Mouse (Mus musculus): ENCODE data around the gene Agpat3.
"Not testable (repeated sequence)": the region's sequence is repeated elsewhere in the genome, so short reads cannot be mapped to it uniquely, and the experiment has no call there.

Agpat3 gene

GRCm38 (mm10) chr10:78361951-78362350 lies 9.7 kb upstream of the Agpat3 start:
- DNase-seq (ENCODE audit: low spot score): peak; percentile 29

GRCm38 (mm10) chr10:78360290-78360711 lies 8.0 kb upstream of the Agpat3 start:
- no peak for DNase-seq (ENCODE audit: low spot score)

- not testable (repeated sequence) for DNase-seq (ENCODE audit: low spot score)
These were observed 6.7 kb upstream of the Agpat3 start for GRCm38 (mm10) chr10:78358999-78359398.

- no peak for DNase-seq (ENCODE audit: low spot score)
These were observed 6.0 kb upstream of the Agpat3 start for GRCm38 (mm10) chr10:78358266-78358665.

- no peak for DNase-seq (ENCODE audit: low spot score)
These were observed 5.5 kb upstream of the Agpat3 start for GRCm38 (mm10) chr10:78357742-78358141.

DNA sequence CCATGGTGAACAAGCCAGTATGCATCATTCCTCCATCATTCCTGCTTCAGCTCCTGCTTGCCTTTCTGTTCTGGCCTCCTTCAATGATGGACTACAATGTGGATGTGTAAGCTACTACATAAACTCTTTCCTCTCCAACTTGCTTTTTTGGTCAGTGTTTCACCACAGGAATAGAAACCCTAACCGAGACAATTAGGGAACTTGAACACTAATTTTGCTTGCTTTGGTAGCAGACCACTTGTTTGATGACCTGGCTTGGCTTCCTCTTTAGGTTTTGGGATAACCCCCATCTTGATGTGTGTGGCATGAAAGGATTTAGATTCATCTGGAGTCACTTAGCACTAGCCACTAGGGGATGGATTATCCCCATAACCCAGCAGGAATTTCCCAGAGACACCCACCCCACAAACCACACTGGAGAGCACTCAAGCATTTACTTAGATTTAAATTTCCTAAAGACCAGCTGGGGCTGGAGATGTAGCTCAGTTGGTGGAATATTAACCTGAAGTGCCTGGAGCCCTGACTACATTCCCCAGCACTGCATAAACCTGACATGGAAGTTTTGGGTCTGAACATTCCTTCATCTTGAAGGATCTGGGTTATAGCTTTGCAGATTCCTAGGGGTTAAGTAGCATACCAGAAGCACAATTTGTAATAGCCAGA lies 3.8 kb upstream of the Agpat3 start:
- DNase-seq (ENCODE audit: low spot score): no peak

GRCm38 (mm10) chr10:78353196-78353595 lies 907 bp upstream of the Agpat3 start:
- no peak for DNase-seq (ENCODE audit: low spot score)

GRCm38 (mm10) chr10:78352666-78353030 lies 359 bp upstream of the Agpat3 start:
- DNase-seq (ENCODE audit: low spot score): no peak

DNA sequence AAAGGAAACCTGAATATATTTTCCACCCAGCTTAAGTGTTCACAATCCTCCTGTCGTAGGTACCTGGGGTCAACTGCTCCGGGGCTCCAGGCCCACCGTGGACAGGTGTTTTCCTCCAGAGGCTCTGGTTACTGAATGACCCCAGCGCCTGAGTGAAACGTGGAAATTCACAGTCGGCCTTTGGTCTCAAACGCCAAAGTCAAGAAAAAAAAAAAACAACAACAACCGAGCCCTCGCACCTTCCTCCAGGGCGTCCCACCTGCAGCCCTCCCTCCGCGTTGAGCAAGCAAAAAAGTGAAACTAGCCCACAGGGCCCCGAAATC lies 764 bp downstream of the Agpat3 start:
- no peak for DNase-seq (ENCODE audit: low spot score)

DNA sequence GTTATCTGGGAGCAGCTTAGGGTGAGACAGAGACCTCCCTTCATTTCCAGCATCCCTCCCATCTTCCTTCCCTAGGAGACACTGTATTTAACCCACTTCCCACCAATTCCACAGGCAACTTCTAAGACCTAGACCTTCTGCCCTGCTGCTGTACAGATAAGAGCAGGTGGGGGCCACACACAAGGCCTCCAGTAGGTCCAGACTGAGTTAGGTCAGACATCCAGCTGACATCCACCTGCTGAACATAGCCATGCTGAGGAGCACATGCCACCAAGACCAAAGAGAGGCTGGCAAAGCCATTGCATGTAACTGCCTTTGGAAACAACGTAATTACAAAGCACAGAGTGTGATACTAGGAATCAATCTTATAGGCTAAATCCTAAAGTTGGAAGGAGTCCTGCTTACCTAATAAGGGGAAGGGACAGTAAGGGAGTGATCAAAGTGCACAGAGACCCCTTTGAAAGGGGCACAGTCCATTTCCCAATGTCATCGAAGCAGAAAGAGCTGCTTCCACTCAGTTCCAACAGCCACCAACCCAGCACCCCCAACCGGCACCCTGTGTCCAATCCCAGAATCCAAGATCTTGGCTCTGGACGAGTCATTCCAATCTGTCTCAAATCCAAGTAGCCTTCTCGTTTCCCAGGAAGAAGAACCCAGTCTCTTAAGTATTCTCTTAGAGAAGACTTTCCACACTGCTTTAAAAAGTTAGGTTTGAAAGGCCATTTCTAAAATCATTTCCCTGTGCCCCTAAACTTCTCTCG lies 1.3 kb downstream of the Agpat3 start:
- DNase-seq (ENCODE audit: low spot score): no peak

DNA sequence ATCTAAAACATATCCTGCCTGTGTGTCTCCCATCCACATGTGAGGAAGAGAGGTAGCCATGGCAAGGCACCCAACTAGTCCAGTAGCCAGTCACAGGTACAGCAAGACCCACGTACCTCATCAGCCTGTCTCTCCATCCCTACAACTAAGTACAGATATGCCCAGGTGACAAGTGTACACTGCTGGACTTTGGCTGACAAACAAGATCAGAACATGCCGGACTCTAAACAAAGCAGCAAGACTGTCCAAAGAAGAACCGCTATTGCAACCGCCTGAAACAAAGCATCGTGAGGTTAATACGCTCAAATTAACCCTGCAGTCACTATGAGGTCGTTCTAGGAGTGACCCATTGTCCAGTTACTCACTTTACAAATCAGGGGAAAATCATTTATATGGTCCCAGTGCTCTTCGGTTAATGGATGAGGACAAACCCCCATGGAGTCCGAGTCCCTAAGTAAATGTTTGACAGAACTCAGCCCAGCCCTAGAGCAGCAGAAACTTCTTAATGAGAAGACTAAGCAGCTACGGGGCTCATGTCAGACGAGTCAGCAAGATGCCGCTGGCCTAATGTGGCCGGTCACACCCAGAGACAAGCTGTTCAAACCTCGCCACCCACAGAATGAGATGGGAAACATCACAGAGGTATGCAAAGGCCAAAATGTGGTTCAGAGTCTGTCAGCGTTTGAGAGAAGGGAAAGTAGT lies 2.7 kb downstream of the Agpat3 start:
- no peak for DNase-seq (ENCODE audit: low spot score)

GRCm38 (mm10) chr10:78348211-78348610 lies 4.1 kb downstream of the Agpat3 start:
- DNase-seq (ENCODE audit: low spot score): no peak

- no peak for DNase-seq (ENCODE audit: low spot score)
These were observed 4.8 kb downstream of the Agpat3 start for GRCm38 (mm10) chr10:78347486-78347885.

DNA sequence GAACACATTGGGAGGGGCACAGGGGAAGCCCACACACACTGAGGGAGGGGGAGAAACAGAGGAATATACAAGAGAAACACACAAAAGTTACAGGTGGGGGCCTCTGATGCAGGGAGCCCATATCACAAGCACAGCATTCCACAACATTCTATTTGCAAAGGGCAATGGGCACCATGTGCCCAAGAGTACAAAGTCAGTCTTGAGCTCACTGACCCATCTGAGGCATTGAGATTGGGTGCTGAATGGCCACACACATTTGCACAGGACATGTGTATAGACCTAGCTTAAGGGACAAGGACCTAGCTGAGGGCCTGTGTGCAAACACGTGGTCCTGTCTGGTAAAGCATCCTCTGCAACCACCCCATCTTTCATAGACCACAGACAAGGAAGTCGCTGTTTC lies 6.8 kb downstream of the Agpat3 start:
- no peak for DNase-seq (ENCODE audit: low spot score)

GRCm38 (mm10) chr10:78342091-78342490 lies 10.2 kb downstream of the Agpat3 start:
- no peak for DNase-seq (ENCODE audit: low spot score)

GRCm38 (mm10) chr10:78338180-78338579 lies 14.1 kb downstream of the Agpat3 start:
- no peak for DNase-seq (ENCODE audit: low spot score)

GRCm38 (mm10) chr10:78334923-78335561 lies 17.2 kb downstream of the Agpat3 start:
- DNase-seq (ENCODE audit: low spot score): no peak

- DNase-seq (ENCODE audit: low spot score): no peak
These were observed 20.7 kb downstream of the Agpat3 start for GRCm38 (mm10) chr10:78331577-78331976.

- DNase-seq (ENCODE audit: low spot score): no peak
These were observed 23.0 kb downstream of the Agpat3 start for GRCm38 (mm10) chr10:78329305-78329704.

- no peak for DNase-seq (ENCODE audit: low spot score)
These were observed 24.2 kb downstream of the Agpat3 start for GRCm38 (mm10) chr10:78328011-78328575.

DNA sequence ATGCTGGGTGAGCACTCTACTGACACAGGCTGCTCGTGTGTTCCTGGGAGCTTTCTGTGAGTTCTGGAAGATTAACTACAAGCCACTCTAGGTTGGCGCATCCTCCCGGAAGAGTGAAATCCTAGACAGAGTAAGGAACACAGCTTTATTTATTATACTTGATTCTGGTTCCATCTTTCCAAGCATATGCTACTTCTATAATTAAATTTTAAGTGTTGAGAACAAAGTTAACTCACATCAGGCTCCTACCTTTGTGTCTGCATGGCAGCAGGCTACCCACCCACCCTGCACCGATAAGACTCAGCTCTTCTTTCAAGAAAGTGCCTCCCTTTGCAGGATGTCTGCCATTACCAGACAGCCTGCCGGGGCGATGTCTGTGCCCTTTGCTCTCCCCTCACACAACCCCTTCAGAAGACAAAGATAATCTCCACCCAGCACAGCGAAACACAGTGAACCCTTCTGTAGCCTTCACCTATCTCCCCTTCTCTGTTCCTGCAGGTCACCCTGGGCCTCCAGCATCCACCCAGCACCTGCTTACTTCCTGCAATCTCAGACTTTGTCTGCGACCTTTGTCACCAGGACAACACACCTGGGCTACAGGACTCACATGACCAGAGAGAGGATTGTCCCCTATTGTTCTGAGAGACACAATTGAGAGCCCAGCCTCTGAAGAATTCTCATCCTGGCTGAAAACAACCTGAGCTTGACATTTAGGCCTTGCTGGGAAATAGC lies 26.2 kb downstream of the Agpat3 start:
- no peak for DNase-seq (ENCODE audit: low spot score)
